Mouse (Mus musculus): Measurements from ENCODE around the gene Srgap1. TPM values are rescaled to one million over a fixed set of nuclear protein-coding genes. Genes with fewer than 3 reads are reported as not detected.

The Srgap1 gene
- total RNA-seq, 2 experiments from 2014 or later: 0.07 TPM; not detected in 1

DNA sequence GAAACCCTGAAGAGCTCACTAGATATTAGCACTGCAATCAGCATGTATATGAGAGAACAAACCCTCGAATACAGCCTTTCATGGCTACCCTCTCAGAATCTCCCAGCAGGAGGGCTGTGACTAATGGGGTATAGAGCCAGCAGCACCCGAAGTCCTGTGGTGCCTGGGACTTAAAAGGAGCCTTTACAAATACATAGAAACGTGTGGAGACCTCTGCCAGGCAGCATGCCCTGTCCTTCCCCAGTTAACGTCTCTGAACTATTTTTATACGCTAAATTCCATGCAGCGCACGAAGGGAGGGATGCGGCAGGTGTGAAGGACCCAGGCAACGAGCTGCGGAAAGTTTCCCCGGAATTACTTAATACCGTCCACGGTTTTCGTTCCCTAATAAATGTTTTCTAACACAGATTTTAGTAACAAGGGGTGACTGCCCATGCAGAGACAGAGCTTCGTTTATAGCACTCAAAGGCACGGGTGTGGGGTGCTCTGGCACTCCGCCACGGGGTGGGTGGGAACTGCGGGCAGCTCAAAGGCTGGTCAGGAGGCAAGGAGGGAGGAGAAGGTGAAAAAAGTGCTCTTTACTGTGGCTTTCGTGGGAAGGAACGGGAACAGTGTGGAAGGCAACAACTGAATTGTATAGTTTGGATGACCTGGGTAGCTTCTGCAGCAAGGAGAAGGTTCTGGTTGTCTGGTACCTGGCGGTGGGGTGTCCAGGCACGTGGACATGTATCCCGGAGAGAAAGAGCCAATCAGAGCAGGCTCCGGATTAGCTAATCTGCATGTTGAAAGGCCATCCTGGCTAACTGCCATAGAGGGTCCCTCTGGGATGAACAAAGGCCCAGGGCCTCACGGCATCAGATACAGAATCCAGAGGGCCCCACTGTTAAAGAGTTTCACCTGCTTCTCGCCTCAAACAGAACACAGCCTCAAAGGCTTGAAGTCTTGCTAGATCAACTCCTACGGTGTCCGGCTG lies 216.5 kb downstream of the Srgap1 start:
- ATAC-seq (replicated peaks; ENCODE audit: poor library complexity): no peak

DNA sequence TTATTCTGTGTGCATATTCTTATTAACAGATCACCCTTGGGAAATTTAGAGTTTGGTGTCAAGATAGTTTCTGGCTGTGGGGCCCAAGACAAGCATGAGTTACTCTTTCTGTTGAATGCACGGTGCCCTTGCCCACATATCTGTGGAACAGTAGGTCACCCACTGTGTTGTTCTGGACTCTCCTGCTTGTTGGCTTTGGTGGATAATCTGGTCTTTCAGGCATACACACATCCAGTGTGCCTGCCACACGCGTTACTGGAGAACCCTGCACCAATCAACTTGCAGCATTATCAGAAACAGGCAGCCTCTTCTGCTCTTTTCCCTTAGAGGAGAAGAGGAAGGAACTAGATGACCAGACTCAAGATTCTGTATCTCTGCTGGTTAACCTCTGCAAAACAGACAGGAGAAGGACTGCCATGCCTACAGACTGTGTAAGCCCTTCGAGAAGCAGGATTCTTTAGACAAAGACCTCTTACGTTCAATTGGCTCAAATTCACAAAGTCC lies 217.3 kb downstream of the Srgap1 start:
- ATAC-seq (replicated peaks; ENCODE audit: poor library complexity): peak; percentile 68

DNA sequence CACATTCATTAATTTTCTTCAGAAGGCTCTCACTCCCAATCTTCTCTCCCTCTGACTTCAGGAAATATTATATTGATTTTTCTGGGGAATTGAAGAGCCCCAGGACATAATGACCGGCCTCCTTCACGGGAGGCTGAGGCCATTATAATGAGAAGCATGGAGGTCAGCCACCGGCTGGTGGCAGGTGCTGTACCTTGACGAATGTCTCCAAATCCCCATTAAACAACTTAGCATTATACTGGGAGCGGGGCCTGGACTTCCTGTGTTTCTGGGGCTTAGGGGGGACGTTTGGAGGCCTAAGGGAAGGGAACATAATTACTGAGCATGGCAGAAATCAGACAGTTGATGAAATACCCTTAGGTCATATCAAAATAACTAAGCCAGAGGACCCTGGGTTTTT lies 218.1 kb downstream of the Srgap1 start:
- no peak for ATAC-seq (replicated peaks; ENCODE audit: poor library complexity)

DNA sequence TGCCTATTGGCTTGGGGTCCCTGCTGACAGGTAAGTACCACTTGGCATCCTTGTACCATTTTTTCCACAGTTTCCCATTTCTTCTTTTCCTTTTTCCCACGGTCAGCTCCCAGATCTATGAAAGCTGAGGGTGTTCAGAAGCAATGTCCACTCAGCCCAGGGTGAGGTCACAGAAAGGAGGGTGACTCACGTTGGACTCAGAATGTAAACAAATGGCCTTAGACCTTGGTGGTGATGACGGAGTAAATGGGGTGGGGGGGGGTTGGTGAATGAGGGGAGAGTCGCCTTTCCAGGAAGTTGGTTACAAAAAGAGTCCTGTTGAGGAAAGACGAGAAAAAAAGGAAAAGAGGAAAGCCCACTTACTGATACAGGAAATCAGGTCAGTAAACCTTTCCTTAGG lies 224.4 kb downstream of the Srgap1 start:
- no peak for ATAC-seq (replicated peaks; ENCODE audit: poor library complexity)

DNA sequence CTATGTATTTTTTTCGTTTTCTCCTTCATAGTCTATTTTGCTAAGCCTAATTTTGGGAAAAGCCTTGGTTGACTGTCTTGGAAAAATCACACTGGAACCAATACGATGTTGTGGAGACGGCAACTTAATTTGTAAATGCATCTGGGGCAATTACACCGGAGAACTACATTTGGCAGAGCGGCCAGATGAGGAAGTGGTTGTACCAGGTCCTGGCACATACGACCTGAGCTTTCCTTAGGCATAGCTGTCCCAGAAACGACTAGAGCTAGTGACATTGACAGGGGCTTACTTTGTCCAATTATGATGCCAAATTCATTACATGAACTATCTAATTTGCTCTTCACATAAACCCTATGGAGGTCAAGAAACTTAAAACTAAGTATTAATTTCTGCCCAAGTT lies 226.3 kb downstream of the Srgap1 start:
- peak; percentile 44; the same call in 1 of the 2 replicates for ATAC-seq (replicated peaks; ENCODE audit: poor library complexity)

DNA sequence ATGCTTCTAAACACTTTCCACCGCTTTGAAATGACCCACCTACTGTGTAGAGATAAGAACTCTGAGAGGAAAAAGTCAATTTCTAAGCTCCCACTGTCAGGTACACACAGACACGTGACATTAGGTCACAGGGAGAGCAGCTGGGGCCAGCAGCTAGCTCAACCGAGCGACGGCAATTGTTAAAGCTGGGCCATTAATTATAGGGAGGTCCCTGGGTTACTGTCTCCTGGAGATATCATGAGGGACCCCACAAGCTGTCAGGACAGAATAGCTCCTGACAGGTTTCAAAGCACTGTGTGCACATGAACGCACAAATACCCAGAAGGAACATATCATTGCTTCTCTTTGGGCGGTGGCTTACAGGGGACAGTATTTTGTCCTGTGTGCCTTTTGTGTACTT lies 229.1 kb downstream of the Srgap1 start:
- ATAC-seq (replicated peaks; ENCODE audit: poor library complexity): no peak

DNA sequence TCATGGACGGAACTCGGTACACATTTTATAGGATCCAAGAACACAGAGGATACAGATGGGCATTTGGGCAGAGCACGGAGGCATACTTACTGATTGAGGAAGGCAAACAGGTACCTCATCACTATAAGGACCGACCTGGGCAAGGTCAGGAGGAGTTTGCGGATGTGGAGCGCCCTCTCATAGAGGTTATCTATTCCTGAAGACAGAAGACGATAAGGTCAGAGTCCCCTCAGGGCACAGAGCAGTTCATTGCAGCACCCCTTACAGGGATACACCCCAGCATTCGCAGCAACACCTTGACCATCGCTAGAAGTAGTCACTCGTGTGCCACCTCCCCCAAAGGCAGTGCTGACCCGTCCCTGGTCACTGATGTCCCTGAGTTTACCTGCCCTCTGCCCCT lies 239.3 kb downstream of the Srgap1 start:
- ATAC-seq (replicated peaks; ENCODE audit: poor library complexity): no peak

DNA sequence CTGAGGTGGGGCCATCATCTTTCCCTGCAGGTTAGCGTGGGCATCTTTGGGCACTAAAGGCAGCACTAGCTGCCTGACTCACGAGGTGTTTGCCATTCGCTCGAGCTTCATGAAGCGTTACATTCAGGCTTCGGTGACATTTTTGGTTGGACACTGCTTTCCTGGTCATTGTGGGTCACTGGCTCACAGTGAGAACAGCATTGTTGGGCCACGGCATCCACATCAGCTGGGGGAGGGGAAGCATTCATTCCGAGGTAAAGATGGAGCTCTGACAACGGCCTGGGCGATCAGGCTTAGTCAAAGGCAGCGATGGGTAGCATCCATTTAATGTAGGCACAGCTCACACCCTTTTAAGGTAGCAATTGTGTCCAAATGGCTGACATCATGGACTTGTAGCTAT lies 240.3 kb downstream of the Srgap1 start:
- ATAC-seq (replicated peaks; ENCODE audit: poor library complexity): no peak

DNA sequence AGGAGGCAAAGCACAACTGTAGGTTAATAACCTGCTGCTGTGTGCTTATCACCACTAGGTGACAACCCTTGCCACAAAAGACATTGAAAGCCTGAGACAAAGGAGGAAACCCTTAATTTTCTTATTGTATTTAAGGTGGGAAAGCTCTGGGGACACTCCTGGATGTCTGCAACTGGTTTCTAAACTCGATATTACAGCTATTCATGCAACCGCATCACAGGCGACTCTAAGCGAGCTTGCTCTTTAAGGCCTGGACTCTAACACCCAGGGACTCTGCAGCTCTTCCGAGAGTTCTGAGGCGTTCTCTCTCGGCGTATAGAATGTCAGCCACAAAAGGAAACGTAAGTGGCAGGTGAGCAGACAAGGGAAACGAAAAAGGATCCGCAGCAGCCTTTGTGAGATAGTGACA lies 241.2 kb downstream of the Srgap1 start:
- ATAC-seq (replicated peaks; ENCODE audit: poor library complexity): no peak

DNA sequence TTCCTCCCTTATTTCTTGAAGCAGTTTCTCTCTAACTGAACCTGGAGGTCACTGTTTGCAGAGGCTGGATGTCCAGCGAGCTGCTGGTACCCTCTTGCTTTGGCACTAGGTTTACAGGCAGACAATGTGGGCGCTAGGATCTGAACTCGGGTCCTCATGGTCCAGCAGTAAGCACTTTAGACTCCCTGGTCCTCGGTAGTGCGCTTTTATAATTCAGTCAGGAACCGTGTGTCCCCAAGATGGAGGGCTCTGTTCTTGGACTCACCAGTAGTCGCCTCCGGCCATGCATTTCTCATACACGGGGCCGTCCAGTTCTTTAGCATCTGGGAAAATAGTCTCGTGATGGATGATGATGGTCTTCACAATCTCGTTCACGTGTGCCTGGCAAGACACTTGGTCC lies 242.6 kb downstream of the Srgap1 start:
- no peak for ATAC-seq (replicated peaks; ENCODE audit: poor library complexity)

DNA sequence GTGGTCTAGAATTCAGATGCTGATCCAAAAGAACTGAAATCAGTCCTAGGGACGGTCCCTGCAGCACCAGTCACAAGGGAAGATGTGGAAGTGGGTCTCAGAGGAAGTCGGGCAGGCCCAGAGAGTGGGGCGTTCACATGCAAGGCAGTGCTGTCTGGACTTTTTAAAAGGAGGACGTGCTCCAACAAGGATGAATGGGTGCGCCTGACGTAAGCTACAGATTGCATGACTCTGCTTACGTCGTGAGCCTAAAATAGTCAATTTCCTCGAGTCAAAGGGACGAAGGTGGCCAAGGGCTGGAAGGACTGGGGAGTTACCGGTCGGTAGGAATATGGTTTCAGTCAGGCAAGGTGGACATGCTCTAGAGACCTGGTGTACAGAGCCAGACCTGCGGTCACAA lies 247.1 kb downstream of the Srgap1 start:
- no peak for ATAC-seq (replicated peaks; ENCODE audit: poor library complexity)

DNA sequence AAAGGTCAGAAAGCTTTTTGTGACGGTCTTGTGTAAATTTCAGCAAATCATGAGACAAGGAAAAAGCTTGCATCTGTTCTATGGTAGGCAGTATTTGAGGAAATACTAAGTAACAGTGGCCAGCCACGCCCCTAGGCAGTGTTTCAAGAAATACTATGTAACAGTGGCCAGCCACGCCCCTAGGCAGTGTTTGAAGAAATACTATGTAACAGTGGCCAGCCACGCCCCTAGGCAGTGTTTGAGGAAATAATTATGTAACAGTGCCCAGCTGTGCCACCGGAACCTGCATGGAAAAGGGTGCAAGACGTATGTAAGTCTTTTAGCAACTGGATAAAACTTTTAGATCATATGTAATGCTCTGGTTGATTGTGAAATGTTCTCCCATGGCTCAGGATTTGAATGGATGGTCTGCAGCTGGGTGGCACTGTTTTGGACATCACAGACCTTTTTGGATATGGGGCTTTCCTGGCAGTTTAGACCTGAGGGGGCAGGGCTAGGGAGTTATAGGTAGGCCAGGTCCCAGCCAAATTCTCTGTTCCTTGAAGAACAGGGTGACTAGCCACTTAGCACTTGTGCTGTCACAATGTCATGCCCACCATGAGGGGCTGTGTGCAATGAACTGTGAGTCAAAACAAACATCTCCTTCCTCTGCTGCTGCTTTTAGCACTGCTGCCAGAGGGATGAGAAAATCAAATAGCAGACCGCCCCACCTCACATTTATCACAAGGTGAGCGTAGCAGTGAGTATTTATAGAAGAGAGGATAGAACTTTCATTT lies 250.9 kb downstream of the Srgap1 start:
- peak; percentile 98 for ATAC-seq (replicated peaks; ENCODE audit: poor library complexity)

DNA sequence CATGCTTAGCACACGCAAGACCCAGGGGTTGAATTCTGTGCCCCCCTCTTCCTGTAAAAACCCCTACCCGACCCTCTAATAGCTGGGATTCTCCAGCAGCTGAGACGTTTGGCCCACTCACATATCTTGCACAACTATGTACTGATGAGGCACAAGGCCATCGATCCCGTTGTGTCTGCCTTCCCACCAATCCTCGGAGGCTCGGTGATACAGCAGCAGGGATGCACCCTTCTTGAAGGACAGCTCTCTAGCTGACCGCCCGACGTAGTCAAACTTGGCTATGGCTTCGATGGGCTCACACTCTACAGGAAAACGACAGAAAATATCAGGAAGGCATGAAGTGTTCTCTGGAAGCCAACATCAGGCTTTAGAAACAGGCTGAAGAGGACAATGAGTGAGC lies 252.6 kb downstream of the Srgap1 start:
- no peak for ATAC-seq (replicated peaks; ENCODE audit: poor library complexity)

DNA sequence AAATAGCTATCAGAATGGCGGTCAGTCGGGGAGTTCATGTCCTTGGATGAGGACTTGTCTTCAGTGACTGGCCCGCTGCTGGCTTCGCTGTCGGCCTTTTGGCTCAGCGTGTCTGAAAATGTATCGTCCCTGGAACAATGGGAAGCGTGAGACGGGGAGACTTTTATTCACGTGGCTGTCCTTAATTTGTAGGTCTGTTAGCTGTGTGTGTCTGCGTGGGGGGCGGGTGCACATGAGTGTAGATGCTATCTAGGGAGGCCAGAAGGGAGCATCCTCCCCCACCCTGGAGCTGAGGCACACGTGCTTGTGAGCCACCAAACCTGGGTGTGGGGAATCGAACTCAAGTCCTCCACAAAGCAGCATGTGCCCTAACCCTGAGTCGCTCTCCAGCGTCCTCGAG lies 254.5 kb downstream of the Srgap1 start:
- no peak for ATAC-seq (replicated peaks; ENCODE audit: poor library complexity)

DNA sequence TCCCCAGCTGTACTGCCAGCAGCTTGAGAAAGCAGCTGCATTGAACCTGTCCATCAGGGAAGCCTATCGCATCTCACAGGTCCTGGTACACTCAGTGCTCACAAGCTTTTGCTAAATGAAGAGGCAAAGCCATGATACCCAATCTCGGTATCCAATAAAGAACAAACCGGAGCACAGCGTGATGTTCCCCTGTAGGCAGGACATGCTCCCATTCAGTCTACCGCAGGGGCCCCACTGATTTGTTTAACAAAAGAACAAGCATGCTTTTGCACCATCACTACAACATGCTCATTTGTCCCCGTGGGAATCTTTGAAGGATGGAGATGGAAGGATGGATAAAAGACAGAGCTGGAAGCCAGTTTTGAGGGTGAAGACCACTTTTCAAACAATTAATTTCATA lies 257.0 kb downstream of the Srgap1 start:
- no peak for ATAC-seq (replicated peaks; ENCODE audit: poor library complexity)

DNA sequence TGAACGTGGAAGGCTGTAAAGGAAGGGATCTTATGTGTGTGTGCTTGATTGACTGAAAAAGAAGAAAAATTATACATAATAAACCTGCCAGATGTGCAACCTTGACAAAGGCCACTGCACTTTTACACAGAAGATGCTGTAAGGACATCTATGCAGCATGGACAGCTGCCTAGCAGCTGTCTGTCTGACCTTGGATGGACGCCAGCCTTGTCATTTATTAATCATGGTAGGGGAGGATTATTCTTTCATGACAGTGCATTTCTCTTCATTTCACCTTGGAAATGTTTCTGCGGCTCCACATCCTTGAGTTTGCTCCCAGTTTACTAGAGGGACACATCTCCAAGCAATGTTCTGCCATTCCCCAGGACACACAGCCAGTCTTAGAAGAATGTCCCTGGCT lies 258.6 kb downstream of the Srgap1 start:
- no peak for ATAC-seq (replicated peaks; ENCODE audit: poor library complexity)

DNA sequence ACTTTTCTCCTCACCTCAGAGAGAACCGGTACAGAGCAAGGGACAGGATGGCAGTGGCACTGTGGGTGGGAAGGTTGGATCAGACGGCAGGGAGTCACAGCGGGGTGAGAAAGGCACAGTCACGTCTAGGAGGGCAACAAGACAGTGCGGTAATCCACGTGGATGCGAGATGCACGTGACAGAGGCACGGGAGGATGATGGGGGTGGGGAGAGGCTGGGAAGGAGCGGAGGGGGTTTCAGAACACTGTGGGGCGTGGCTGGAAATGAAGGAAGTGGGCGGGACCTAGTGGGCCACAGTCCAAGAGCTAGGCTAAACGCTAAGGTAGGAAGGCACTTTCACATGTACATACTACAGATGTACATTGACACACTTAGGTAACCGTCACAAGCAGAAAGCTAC lies 266.0 kb downstream of the Srgap1 start:
- ATAC-seq (replicated peaks; ENCODE audit: poor library complexity): peak; percentile 83

DNA sequence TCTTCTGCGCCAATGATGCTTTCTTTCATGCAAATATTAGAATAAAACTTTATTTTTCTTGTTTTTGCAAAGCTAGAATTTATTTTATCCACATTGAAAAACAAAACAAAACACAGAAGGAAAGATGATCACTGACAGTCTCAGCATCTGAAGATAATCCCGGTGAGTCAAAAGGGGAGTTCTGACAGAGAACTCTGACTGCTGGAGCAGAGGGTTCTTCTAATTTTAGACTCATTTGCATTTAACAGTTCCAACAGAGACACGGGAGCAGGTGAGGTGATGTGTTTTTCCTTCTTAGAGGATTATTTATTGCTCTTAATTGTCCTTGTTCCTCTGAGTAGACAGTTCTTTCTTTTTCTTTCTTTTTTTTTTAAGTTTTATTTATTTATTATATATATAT lies 271.1 kb downstream of the Srgap1 start:
- no peak for ATAC-seq (replicated peaks; ENCODE audit: poor library complexity)

DNA sequence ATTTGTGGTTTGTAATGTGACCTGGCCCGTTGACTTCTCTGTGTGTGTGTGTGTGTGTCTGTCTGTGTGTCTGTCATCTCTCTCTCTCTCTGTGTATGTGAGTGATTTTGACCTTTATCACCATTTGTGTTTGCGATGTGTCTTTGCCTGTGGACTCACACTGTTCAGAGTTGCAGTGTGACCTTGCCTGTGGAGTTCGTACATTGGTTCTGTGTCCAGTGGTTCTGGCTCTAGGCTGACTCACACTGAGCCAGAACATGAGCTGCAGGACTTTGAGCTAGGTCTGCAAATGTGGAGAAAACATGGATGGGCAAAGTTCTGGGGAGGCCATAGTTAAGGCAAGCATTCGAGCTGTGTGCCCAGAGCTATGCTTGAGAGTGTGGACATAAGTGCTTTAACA lies 273.3 kb downstream of the Srgap1 start:
- no peak for ATAC-seq (replicated peaks; ENCODE audit: poor library complexity)

DNA sequence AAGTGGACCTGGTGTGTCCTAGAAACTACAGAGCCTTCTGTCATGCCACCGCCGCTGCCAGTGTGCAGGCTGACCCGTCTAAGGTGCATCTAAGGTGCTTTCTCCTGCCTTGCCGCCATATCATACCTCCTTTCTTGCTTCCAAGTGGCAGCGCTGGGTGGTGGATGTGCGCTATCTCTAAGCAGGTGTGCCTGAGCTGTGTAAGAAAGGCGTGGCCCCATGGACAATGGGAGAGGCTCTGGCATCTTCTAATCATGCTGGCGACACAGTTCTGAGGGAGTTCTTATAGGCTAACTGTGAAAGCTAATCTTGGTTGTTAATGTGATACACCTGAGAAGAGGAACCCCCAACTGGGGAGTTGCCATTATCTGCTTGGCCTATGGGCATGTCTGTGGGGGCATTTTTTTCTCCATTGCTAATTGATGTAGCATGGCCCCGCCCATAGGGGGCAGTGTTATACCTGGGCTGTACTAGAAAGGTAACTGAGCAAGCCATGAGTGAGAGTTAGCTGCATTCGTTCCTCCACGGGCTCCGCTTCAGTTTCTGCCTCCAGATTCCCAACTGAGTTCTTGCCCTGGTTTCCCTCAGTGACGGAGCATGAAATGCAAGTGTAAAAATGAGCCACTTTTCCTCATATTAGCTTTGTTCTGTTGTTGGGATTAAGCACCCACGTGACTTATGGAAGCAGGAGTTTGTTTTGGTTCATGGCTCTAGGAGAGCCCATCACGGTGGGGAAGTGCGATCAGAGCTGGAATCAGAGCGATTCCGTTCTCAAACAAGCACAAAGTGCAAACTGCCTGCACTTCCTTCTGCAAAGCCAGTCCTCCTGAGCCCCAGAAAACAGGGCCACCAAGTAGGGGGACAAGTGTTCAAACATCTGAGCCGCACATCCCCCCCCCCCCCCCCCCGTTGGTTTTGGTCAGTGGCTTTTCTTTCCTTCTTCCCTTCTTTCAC lies 276.2 kb downstream of the Srgap1 start:
- ATAC-seq (replicated peaks; ENCODE audit: poor library complexity): peak; percentile 82

DNA sequence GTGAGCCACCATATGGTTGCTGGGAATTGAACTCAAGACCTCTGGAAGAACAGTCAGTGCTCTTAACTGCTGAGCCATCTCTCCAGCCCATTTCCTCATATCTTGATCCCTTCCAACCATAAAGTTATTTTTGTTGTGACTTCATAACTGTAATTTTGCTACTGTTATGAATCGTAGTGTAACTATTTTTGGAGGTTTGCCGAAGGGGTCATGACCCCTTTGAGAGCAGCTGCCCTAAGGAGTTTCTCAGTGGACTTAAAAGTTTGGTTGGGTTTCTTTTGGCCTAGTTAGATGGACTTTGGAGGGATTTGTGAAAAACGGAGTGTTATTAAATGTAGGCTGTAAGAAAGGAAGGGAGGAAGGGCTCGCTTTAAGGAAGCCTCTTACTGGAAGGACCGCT lies 277.4 kb downstream of the Srgap1 start:
- no peak for ATAC-seq (replicated peaks; ENCODE audit: poor library complexity)

Data from megakaryocyte progenitor cell, adult 5-6 weeks (primary cell).